Mouse (Mus musculus): ENCODE data around the gene Tspan8.
"Not testable (repeated sequence)": the region's sequence is repeated elsewhere in the genome, so short reads cannot be mapped to it uniquely, and the experiment has no call there.

Gene Tspan8

DNA sequence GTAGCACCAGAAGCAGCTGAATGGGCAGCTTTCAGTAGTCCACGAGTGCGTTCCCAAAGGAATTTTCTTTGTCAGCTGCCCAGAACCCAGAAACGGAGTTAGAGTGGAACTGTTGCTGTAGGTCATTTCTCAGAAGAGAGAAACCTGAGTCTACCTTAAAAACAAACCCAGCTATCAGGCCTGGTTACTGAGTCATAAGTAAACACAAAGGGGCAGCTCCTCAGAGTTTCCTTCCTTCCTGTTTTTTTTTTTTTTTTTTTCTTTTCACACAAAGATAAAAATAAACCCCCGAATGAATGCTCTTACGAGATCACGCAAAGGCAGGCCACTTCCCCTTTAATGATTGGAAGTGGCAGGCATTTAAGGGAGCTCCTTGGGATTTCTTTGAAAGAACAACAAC lies at the start of gene Tspan8:
Gene Tspan8, plus strand, starts transcription at position 322 of the 400 bp plus-strand sequence.
- DNase-seq (ENCODE audit: low spot score): no peak

DNA sequence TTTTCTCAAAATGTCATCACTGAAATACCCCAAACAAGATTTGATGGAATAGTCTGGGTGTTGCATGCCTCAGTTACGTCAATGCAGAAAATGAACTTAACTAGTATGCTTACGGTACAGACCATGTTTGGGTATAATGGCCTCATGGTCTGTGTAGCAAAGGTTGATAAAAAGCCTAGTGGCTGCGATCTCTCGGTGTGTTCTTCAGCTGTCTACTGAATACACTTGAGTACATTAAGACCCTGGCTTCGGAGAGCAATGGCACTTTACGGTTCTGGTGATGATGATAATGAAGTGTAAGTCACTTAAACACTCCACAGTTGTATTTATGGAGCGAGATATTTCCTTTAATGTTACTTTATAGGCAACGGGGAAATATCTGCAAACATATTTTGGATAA lies 46.6 kb upstream of the Tspan8 start:
- no peak for DNase-seq (ENCODE audit: low spot score)

DNA sequence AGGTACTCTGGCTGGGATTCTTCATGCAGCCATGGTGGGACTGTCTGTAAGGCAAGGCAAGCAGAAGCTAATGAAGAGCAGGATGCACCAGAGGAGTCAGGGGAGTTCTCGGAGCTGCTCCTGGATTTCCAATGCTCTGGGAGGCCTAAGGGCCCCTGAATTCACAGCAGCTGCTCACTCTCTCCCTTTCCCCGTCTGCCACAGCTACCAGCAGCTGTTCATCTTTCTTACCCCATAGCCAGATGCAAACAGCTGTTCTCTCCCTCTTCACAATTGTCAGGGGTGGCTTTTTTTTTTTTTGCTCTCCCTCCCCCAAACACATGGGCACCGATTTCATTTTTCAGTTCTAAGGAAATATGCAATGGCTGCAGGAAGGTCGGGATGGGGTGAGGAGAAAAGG lies 42.2 kb upstream of the Tspan8 start:
- no peak for DNase-seq (ENCODE audit: low spot score)

- DNase-seq (ENCODE audit: low spot score): peak; percentile 32
Measured at GRCm38 (mm10) chr10:115775945-115776905, 40.4 kb upstream of the Tspan8 start.

- no peak for DNase-seq (ENCODE audit: low spot score)
Measured at GRCm38 (mm10) chr10:115777366-115777765, 39.3 kb upstream of the Tspan8 start.

GRCm38 (mm10) chr10:115778624-115779023 lies 38.0 kb upstream of the Tspan8 start:
- peak; percentile 63 for DNase-seq (ENCODE audit: low spot score)

DNA sequence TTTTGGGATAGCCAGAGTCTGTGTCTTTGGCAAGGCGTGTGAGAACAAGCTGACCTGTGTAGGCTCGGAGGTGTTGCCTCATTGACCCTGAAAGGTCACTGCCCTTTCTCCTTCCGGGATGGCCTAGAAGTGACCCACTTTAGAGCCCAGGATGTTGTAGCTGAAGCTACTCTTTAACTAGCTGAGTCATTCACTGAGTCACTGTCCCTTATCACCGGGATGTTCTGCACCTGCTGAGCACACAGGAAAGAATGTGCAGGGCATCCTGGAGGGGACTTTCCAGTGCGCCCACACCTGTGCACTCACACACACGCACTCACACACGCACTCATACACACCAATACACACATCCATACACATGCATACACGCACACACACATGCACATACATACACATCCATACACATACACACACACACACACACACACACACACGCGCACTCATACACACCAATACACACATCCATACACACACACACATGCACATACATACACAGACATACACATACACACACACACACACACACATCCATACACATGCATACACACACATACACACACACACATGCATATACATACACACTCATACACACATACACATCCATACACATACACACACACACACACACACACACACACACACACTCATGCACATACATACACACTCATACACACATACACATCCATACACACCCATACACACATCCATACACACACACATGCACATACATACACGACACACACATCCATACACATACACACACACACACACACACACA lies 36.2 kb upstream of the Tspan8 start:
- no peak for DNase-seq (ENCODE audit: low spot score)

DNA sequence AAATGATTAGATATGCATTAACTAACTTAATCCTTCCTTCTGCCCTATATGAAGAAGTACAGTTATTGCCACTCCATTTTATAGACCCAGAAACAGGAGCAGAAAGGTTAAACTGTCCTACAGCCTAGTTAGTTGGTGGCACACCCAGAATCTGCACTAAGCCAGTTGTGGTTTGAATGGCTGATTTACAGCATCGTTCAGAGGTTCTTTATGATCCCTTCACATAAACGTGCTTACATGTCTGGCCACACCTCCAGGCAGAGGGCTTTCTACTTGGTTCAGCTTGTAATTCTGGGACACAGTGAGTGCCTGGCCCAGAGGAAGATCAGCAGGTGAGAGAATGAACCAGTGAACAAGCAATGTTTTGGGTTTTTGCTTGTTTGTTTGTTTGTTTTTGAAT lies 33.4 kb upstream of the Tspan8 start:
- DNase-seq (ENCODE audit: low spot score): no peak

DNA sequence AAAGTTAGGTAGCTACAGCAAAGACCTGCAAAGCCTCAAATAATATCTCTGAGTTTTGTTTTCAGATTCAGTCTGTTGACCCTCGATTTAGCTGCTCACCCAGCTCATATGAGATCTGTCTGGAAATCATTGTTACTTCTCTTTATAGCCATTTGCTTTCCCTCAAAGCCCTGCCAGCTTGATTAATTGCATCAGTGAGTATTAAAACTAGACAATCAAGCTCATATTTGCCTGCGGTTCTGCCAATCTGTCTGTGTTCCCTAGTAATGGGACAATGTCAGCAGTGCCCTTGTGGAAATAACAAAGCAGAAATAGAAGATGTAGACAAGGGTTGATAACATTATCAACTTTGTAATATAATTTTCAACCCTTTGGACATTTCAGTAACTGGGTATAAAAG lies 25.8 kb upstream of the Tspan8 start:
- no peak for DNase-seq (ENCODE audit: low spot score)

- no peak for DNase-seq (ENCODE audit: low spot score)
Measured at GRCm38 (mm10) chr10:115796072-115796788, 20.4 kb upstream of the Tspan8 start.

DNA sequence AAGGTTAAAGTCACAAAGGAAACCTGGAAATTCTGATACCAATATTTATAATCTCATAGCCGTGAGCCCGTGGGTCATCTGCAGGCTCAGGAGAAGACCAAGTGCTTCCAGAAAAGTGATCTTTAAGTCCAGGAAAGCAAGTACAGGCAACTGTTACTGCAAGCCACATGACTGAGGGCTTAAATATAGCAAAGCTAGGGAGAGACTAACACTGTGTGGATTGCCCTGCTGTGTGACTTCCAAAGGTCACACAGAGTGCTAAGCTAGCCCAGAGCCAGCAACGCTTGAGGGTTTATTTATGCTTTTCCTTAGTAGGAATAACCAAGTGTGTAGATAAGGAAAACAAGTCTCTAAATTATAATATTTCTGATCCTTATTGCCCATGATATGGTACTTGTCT lies 15.2 kb upstream of the Tspan8 start:
- DNase-seq (ENCODE audit: low spot score): no peak

- DNase-seq (ENCODE audit: low spot score): not testable (repeated sequence)
Measured at GRCm38 (mm10) chr10:115803013-115803412, 13.6 kb upstream of the Tspan8 start.

DNA sequence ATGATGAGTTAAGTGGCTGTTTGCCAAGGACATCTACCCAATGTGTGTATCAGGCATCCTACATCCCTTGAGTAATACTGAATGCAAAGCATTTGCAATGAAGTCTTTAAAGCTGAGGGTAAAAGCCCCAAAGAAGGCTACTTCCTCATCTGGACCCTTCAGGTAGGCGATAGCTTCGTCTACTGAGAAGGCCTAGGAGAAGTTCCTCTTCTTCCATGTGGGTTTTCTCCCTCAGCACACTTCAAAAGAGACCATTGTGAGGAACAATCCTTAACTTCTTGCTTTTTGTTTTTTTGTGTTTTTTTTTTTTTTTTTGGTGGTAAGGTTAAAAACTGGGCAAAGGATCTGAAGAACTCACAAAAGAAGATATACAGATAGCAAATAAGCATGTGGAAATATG lies 12.9 kb upstream of the Tspan8 start:
- no peak for DNase-seq (ENCODE audit: low spot score)

DNA sequence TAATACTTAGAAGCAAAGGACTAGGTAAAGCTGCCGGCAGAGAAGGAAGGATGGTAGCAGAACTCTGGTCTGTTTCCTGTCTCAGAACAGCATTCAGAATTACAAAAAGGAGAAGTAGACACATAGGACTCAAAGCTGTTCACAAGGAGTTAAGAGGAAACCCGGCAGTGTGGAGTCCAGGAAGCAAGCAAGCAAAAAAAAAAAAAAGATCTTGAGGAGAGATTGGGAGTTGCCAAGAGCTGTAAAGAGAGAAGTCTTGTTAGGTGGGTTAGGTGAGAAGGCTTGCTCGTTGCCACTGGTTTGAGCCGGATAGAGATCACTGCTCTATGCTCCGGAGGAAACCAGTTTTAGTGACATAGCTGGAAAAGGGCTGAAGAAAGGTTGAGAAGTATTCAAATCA lies 10.6 kb upstream of the Tspan8 start:
- DNase-seq (ENCODE audit: low spot score): no peak

GRCm38 (mm10) chr10:115809169-115809568 lies 7.5 kb upstream of the Tspan8 start:
- no peak for DNase-seq (ENCODE audit: low spot score)

- no peak for DNase-seq (ENCODE audit: low spot score)
Measured at GRCm38 (mm10) chr10:115811519-115811918, 5.1 kb upstream of the Tspan8 start.

DNA sequence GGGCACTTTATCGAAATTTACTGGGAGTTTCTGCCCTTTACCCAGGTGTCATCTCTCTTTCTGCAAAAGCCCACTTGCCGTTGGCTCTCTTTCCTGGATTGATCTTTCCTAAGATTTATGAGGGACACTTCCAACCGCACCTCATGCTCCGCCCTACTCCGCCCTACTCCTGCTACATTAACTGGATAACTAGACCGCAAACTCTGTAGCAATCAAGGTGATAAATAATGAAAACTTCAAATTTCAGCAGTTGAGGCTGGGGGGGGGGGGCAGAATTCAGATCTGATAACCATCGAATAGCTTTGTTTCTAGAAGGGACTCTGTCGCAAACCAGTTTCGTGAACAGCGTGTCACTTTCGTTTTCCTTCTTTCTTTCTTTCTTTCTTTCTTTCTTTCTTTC lies 1.8 kb upstream of the Tspan8 start:
- no peak for DNase-seq (ENCODE audit: low spot score)

DNA sequence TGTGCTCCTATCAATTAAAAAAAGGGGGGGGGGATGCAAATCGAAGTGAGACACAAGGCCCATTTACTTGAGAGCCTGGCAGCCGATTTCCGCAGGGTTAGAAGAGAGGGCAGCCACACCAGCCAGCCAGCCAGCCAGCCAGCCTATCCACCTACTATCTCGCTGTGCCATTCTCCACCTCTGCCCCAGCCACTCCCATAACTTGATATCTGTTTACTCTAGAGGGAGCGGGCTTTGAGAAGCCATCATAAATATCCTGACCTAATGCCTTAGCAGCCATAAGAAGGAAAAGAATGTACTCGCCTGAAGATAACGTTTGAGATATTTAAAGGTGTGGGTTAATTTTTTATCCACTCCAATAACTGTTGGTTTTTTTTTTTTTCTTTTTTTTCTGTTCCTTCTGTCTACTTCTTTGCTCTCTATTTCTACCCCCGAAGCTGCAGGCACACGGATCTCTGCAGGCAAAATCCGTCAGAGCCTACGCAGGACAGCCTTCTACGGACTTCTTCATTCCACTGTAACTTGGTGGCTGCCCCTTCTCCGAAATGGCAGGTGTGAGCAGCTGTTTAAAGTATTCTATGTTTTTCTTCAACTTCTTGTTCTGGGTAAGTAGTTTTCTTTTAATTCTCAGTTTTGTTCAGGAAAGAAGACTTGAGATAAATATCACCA lies 558 bp downstream of the Tspan8 start:
- no peak for DNase-seq (ENCODE audit: low spot score)

GRCm38 (mm10) chr10:115825289-115825688 lies 8.7 kb downstream of the Tspan8 start:
- DNase-seq (ENCODE audit: low spot score): no peak

GRCm38 (mm10) chr10:115828872-115829271 lies 12.2 kb downstream of the Tspan8 start:
- no peak for DNase-seq (ENCODE audit: low spot score)

- DNase-seq (ENCODE audit: low spot score): no peak
Measured at GRCm38 (mm10) chr10:115829696-115830095, 13.1 kb downstream of the Tspan8 start.

DNA sequence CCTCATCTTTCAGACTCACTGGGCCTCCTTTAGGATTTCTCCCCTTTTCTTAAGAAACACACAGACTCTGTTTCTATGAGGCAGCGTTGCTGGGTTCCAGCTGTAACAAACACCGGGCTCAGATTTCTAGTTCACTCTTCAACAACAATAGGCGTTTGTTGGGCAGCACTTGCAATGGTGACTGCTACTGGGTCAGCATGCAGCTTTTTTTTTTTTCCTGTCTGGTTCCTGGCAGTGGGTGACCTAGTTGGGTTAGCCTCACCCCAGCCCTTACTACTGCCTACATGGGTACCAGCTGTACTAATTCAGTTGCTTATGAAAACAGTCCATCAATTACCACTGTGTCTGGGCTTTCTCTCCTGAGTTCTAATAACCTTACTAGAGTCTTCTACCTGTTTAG lies 14.1 kb downstream of the Tspan8 start:
- DNase-seq (ENCODE audit: low spot score): no peak
